Mouse (Mus musculus) MEL (cell line): ENCODE results near the gene Gm42791. TPM values are rescaled to one million over a fixed set of nuclear protein-coding genes. Genes with fewer than 3 reads are reported as not detected.

Experiments used
- DNase-seq: peaks from one replicate; pipeline ENCODE4 v3.0.0; 2011; ENCODE audit warnings: low read depth, low spot score
- H3K27ac ChIP-seq: 2 replicates; pipeline ENCODE4 v1.5.1; 2012; ENCODE audit warnings: low read depth, mild to moderate bottlenecking, control low read depth, low read length, moderate library complexity; ENCODE audit not compliant: control insufficient read depth
- H3K27me3 ChIP-seq, 2 experiments: fragments of 150-350 bp in 1 of 2; sonication (generic) in 1 of 2; 2 replicates each; pipeline ENCODE4 v1.6.1; 2012; ENCODE audit warnings: low read length in 2 of 2, mild to moderate bottlenecking in 2 of 2, improper control_type of control experiment in 1 of 2, moderate library complexity in 1 of 2; ENCODE audit not compliant: insufficient read depth in 2 of 2, control insufficient read depth in 1 of 2
- H3K36me3 ChIP-seq, 2 experiments: 2 replicates each; pipeline ENCODE4 v1.6.1; 2012 to 2014; ENCODE audit warnings: low read length in 2 of 2, improper control_type of control experiment in 1 of 2, inconsistent platforms in 1 of 2, mild to moderate bottlenecking in 1 of 2; ENCODE audit not compliant: insufficient read depth in 2 of 2, control insufficient read depth in 1 of 2
- H3K4me1 ChIP-seq, 2 experiments: fragments of 150-350 bp in 1 of 2; sonication (generic) in 1 of 2; 2 replicates each; pipeline ENCODE4 v1.6.1; 2012; ENCODE audit warnings: low read length in 2 of 2, improper control_type of control experiment in 1 of 2, mild to moderate bottlenecking in 1 of 2; ENCODE audit not compliant: insufficient read depth in 2 of 2, control insufficient read depth in 1 of 2
- H3K4me3 ChIP-seq, 2 experiments: fragments of 150-350 bp in 1 of 2; sonication (generic) in 1 of 2; 2 replicates each; pipeline ENCODE4 v1.5.1; 2012; ENCODE audit warnings: low read depth in 2 of 2, low read length in 2 of 2, mild to moderate bottlenecking in 2 of 2, moderate library complexity in 2 of 2, control low read depth in 1 of 2, improper control_type of control experiment in 1 of 2; ENCODE audit not compliant: control insufficient read depth in 1 of 2, insufficient read depth in 1 of 2
- H3K79me2 ChIP-seq: 2 replicates; pipeline ENCODE4 v1.6.1; 2012; ENCODE audit warnings: mild to moderate bottlenecking, low read length, moderate library complexity; ENCODE audit not compliant: control insufficient read depth, poor library complexity, insufficient read depth
- H3K9ac ChIP-seq: 2 replicates; pipeline ENCODE4 v1.6.1; 2012; ENCODE audit warnings: low read depth, mild to moderate bottlenecking, control low read depth, low read length, moderate library complexity; ENCODE audit not compliant: control insufficient read depth, poor library complexity, severe bottlenecking
- H3K9me3 ChIP-seq: fragments of 150-350 bp; sonication (generic); replicated peaks from 2 replicates; pipeline ENCODE4 v1.6.1; 2012; ENCODE audit warnings: mild to moderate bottlenecking, low read length, improper control_type of control experiment, moderate library complexity; ENCODE audit not compliant: insufficient read depth
- BHLHE40 ChIP-seq: IDR thresholded peaks from 2 replicates; pipeline ENCODE4 v1.6.1; 2012; ENCODE audit warnings: low read depth, mild to moderate bottlenecking, inconsistent platforms, low read length, improper control_type of control experiment, borderline replicate concordance
- CHD1 ChIP-seq: IDR thresholded peaks from 2 replicates; pipeline ENCODE4 v1.6.1; 2012; ENCODE audit warnings: low read depth, mild to moderate bottlenecking, inconsistent platforms, low read length, improper control_type of control experiment
- EP300 ChIP-seq, 2 experiments: IDR thresholded peaks; 2 replicates each; pipeline ENCODE4 v1.6.1; 2011; ENCODE audit warnings: improper control_type of control experiment in 2 of 2, low read length in 2 of 2, low read depth in 1 of 2, mild to moderate bottlenecking in 1 of 2
- ETS1 ChIP-seq: IDR thresholded peaks from 2 replicates; pipeline ENCODE4 v1.6.1; 2012; ENCODE audit warnings: low read depth, mild to moderate bottlenecking, inconsistent platforms, low read length, improper control_type of control experiment, moderate library complexity
- GATA1 ChIP-seq: IDR thresholded peaks from 2 replicates; pipeline ENCODE4 v1.6.1; 2011; ENCODE audit warnings: low read depth, low read length, improper control_type of control experiment
- KAT2A ChIP-seq: conservative IDR thresholded peaks from 2 replicates; pipeline ENCODE4 v1.6.1; 2012; ENCODE audit warnings: low read depth, low read length, improper control_type of control experiment, inconsistent platforms
- MAFK ChIP-seq: IDR thresholded peaks from 2 replicates; pipeline ENCODE4 v1.6.1; 2011; ENCODE audit warnings: low read depth, mild to moderate bottlenecking, low read length, improper control_type of control experiment, borderline replicate concordance
- MAX ChIP-seq: IDR thresholded peaks from 2 replicates; pipeline ENCODE4 v1.6.1; 2011; ENCODE audit warnings: low read length, improper control_type of control experiment
- MAZ ChIP-seq: IDR thresholded peaks from 2 replicates; pipeline ENCODE4 v1.6.1; 2012; ENCODE audit warnings: low read depth, mild to moderate bottlenecking, inconsistent platforms, low read length, improper control_type of control experiment
- MXI1 ChIP-seq: IDR thresholded peaks from 2 replicates; pipeline ENCODE4 v1.6.1; 2011; ENCODE audit warnings: mild to moderate bottlenecking, low read depth, low read length, improper control_type of control experiment
- MYB ChIP-seq: IDR thresholded peaks from 2 replicates; pipeline ENCODE4 v1.6.1; 2011; ENCODE audit warnings: mild to moderate bottlenecking, low read depth, low read length, improper control_type of control experiment
- MYC ChIP-seq: IDR thresholded peaks from 2 replicates; pipeline ENCODE4 v1.6.1; 2011; ENCODE audit warnings: low read depth, mild to moderate bottlenecking, low read length, improper control_type of control experiment, moderate library complexity
- POLR2A ChIP-seq, 2 experiments: IDR thresholded peaks; 2 replicates each; pipeline ENCODE4 v1.6.1; 2011 to 2012; ENCODE audit warnings: low read length in 2 of 2, mild to moderate bottlenecking in 2 of 2, control low read depth in 1 of 2, improper control_type of control experiment in 1 of 2, low read depth in 1 of 2, moderate library complexity in 1 of 2; ENCODE audit not compliant: control insufficient read depth in 1 of 2, insufficient read depth in 1 of 2, poor library complexity in 1 of 2
- POLR2AphosphoS2 ChIP-seq: IDR thresholded peaks from 2 replicates; pipeline ENCODE4 v1.6.1; 2011; ENCODE audit warnings: low read length, improper control_type of control experiment
- RAD21 ChIP-seq: IDR thresholded peaks from 2 replicates; pipeline ENCODE4 v1.6.1; 2011; ENCODE audit warnings: mild to moderate bottlenecking, low read depth, low read length, improper control_type of control experiment
- RCOR1 ChIP-seq: IDR thresholded peaks from 2 replicates; pipeline ENCODE4 v1.6.1; 2012; ENCODE audit warnings: low read depth, mild to moderate bottlenecking, inconsistent platforms, low read length, improper control_type of control experiment
- TAL1 ChIP-seq: IDR thresholded peaks from 2 replicates; pipeline ENCODE4 v1.6.1; 2012; ENCODE audit warnings: mild to moderate bottlenecking, inconsistent platforms, low read length, moderate library complexity, mixed read lengths
- TBP ChIP-seq: IDR thresholded peaks from 2 replicates; pipeline ENCODE4 v1.8.0; 2011; ENCODE audit warnings: low read depth, low read length, improper control_type of control experiment
- TCF12 ChIP-seq: IDR thresholded peaks from 2 replicates; pipeline ENCODE4 v1.6.1; 2014; ENCODE audit warnings: low read depth, mild to moderate bottlenecking, inconsistent platforms, low read length, improper control_type of control experiment, moderate library complexity
- UBTF ChIP-seq: IDR thresholded peaks from 2 replicates; pipeline ENCODE4 v1.6.1; 2012; ENCODE audit warnings: low read depth, mild to moderate bottlenecking, inconsistent platforms, low read length, improper control_type of control experiment, moderate library complexity, borderline replicate concordance; ENCODE audit not compliant: insufficient read depth
- USF1 ChIP-seq: IDR thresholded peaks from 2 replicates; pipeline ENCODE4 v1.6.1; 2014; ENCODE audit warnings: low read depth, mild to moderate bottlenecking, inconsistent platforms, low read length, improper control_type of control experiment, moderate library complexity
- USF2 ChIP-seq, 2 experiments: IDR thresholded peaks; 2 replicates each; pipeline ENCODE4 v1.6.1; 2011 to 2012; ENCODE audit warnings: improper control_type of control experiment in 2 of 2, low read length in 2 of 2, borderline replicate concordance in 1 of 2, inconsistent platforms in 1 of 2, low read depth in 1 of 2, mild to moderate bottlenecking in 1 of 2; ENCODE audit not compliant: insufficient read depth in 1 of 2
- ZC3H11A ChIP-seq: IDR thresholded peaks from 2 replicates; pipeline ENCODE4 v1.6.1; 2012; ENCODE audit warnings: low read depth, mild to moderate bottlenecking, inconsistent platforms, low read length, improper control_type of control experiment
- ZMIZ1 ChIP-seq: IDR thresholded peaks from 2 replicates; pipeline ENCODE4 v1.6.1; 2012; ENCODE audit warnings: low read depth, mild to moderate bottlenecking, inconsistent platforms, low read length, improper control_type of control experiment, moderate library complexity
- ZNF384 ChIP-seq: IDR thresholded peaks from 2 replicates; pipeline ENCODE4 v1.6.1; 2012; ENCODE audit warnings: low read depth, mild to moderate bottlenecking, inconsistent platforms, low read length, improper control_type of control experiment
- polyA plus RNA-seq, 2 experiments: library from polyadenylated mRNA; stranded (reverse) in 1 of 2; unstranded in 1 of 2; fragments of >175 nt in 1 of 2; fragments of >200 nt in 1 of 2; gene quantifications; 2 replicates each; pipeline versions ENCODE4 v1.2.1 to v1.2.4; 2012; ENCODE audit warnings: low replicate concordance in 2 of 2, low read depth in 1 of 2; ENCODE audit not compliant: insufficient read length in 2 of 2, insufficient read depth in 1 of 2, missing spikeins in 1 of 2
- total RNA-seq: library from RNA; depleted of rRNA; stranded (reverse); fragments of 300-350 nt; gene quantifications from 2 replicates; pipeline ENCODE4 v1.2.3, GENCODE M21; 2012

The Gm42791 gene
- total and polyA plus RNA-seq, 3 experiments, result 1.2 to 2.1 TPM; not detected in 1

- peaks cover 0 to 12% of the 10 kb centered on the region in 2 experiments; a peak in 2 of 4 replicates for H3K36me3 ChIP-seq
- H3K4me1 ChIP-seq, result peaks cover 5 to 10% of the 10 kb centered on the region in 2 experiments; a peak in 3 of 4 replicates
- H3K79me2 ChIP-seq, result peaks cover 2% of the 10 kb centered on the region; the same call in 1 of the 2 replicates
- DNase-seq, result no peak
- no peaks in the 10 kb centered on the region for H3K9me3 ChIP-seq
- peak overlapping the region; percentile 87 for H3K9ac ChIP-seq
- no peak for TF ChIP-seq MYC
- TF ChIP-seq CHD1, result no peak
- TF ChIP-seq RCOR1, result no peak
- no peak for TF ChIP-seq UBTF
- TF ChIP-seq MAX, result no peak
- TF ChIP-seq EP300 (IDR thresholded peaks at IDR 0.05; ENCODE audit: low read depth in 1 of 2, low read length in 2 of 2), result no peak
- no peak for TF ChIP-seq TBP
- no peak for TF ChIP-seq MAZ
- TF ChIP-seq MAFK, result no peak
- no peak for TF ChIP-seq KAT2A
- TF ChIP-seq POLR2AphosphoS2, result no peak
- TF ChIP-seq RAD21, result no peak
- TF ChIP-seq BHLHE40, result no peak
- TF ChIP-seq POLR2A (IDR thresholded peaks at IDR 0.05; ENCODE audit: control insufficient read depth in 1 of 2, insufficient read depth in 1 of 2, low read depth in 1 of 2, low read length in 2 of 2, poor library complexity in 1 of 2), result no peak
- no peak for TF ChIP-seq TAL1
- no peak for TF ChIP-seq USF2 (IDR thresholded peaks at IDR 0.05; ENCODE audit: borderline replicate concordance in 1 of 2, insufficient read depth in 1 of 2, low read depth in 1 of 2, low read length in 2 of 2)
- TF ChIP-seq MYB, result no peak
- TF ChIP-seq ETS1, result no peak
- H3K4me3 ChIP-seq, result peak overlapping the region; percentile 38 to 69
- peak overlapping the region; percentile 93 for H3K27ac ChIP-seq
- H3K27me3 ChIP-seq, result no peaks in the 10 kb centered on the region
Observed at GRCm38 (mm10) chr5:148994311-148994705, 639 bp downstream of the Gm42791 start.

GRCm38 (mm10) chr5:148992598-148992997 is 2.3 kb downstream of the Gm42791 start:
- Histone ChIP-seq H3K4me3 (no peak overlapping the region), H3K9me3 (no peaks in the 10 kb centered on the region), H3K36me3 (peaks cover 0 to 12% of the 10 kb centered on the region in 2 experiments; a peak in 2 of 4 replicates), H3K27ac (no peak overlapping the region), H3K4me1 (peaks cover 5 to 10% of the 10 kb centered on the region in 2 experiments; a peak in 3 of 4 replicates), H3K9ac (no peak overlapping the region), H3K27me3 (no peaks in the 10 kb centered on the region), H3K79me2 (peaks cover 2% of the 10 kb centered on the region; the same call in 1 of the 2 replicates)
- DNase-seq, result no peak
- TF ChIP-seq MAFK (no peak), GATA1 (no peak), MYB (no peak), USF1 (no peak), ZNF384 (no peak), TBP (no peak), ZMIZ1 (no peak), MAZ (no peak), ETS1 (no peak), ZC3H11A (no peak), KAT2A (no peak), MXI1 (no peak), TCF12 (no peak), EP300 (IDR thresholded peaks at IDR 0.05; ENCODE audit: low read depth in 1 of 2, low read length in 2 of 2) (no peak)
